Mouse (Mus musculus): ENCODE results near the gene Dcdc2b.

GRCm38 (mm10) chr4:129645204-129645603 is 31.1 kb upstream of the Dcdc2b start:
- no peak for TF ChIP-seq CTCF (IDR thresholded peaks at IDR 0.05; ENCODE audit: control insufficient read depth, insufficient read depth, low read length)
- TF ChIP-seq POLR2A (IDR thresholded peaks at IDR 0.05; ENCODE audit: borderline replicate concordance, control insufficient read depth, low read depth, low read length), result no peak
